Mouse (Mus musculus): ENCODE data around the gene Vav3.

Vav3 gene

GRCm38 (mm10) chr3:109578347-109578746 lies 237.9 kb downstream of the Vav3 start:
- no peak for DNase-seq (ENCODE audit: low spot score in 2 of 2)

GRCm38 (mm10) chr3:109578983-109579382 lies 238.5 kb downstream of the Vav3 start:
- DNase-seq (ENCODE audit: low spot score in 2 of 2) = no peak

GRCm38 (mm10) chr3:109585946-109586345 lies 245.5 kb downstream of the Vav3 start:
- no peak for DNase-seq (ENCODE audit: low spot score in 2 of 2)

GRCm38 (mm10) chr3:109592970-109593369 lies 252.5 kb downstream of the Vav3 start:
- no peak for DNase-seq (ENCODE audit: low spot score in 2 of 2)

GRCm38 (mm10) chr3:109596084-109596483 lies 255.6 kb downstream of the Vav3 start:
- no peak for DNase-seq (ENCODE audit: low spot score in 2 of 2)

- no peak for DNase-seq (ENCODE audit: low spot score in 2 of 2)
Measured at GRCm38 (mm10) chr3:109600699-109601451, 260.4 kb downstream of the Vav3 start.

GRCm38 (mm10) chr3:109602753-109603152 lies 262.3 kb downstream of the Vav3 start:
- no peak for DNase-seq (ENCODE audit: low spot score in 2 of 2)

- DNase-seq (ENCODE audit: low spot score in 2 of 2) = no peak
Measured at GRCm38 (mm10) chr3:109606121-109606520, 265.7 kb downstream of the Vav3 start.

GRCm38 (mm10) chr3:109621721-109622120 lies 281.3 kb downstream of the Vav3 start:
- DNase-seq (ENCODE audit: low spot score in 2 of 2) = no peak

GRCm38 (mm10) chr3:109622361-109622760 lies 281.9 kb downstream of the Vav3 start:
- DNase-seq (ENCODE audit: low spot score in 2 of 2) = no peak

- DNase-seq (ENCODE audit: low spot score in 2 of 2) = no peak
Measured at GRCm38 (mm10) chr3:109622816-109623215, 282.4 kb downstream of the Vav3 start.

GRCm38 (mm10) chr3:109623770-109624169 lies 283.3 kb downstream of the Vav3 start:
- no peak for DNase-seq (ENCODE audit: low spot score in 2 of 2)

- DNase-seq (ENCODE audit: low spot score in 2 of 2) = no peak
Measured at GRCm38 (mm10) chr3:109636045-109636444, 295.6 kb downstream of the Vav3 start.

GRCm38 (mm10) chr3:109639386-109639785 lies 298.9 kb downstream of the Vav3 start:
- no peak for DNase-seq (ENCODE audit: low spot score in 2 of 2)

GRCm38 (mm10) chr3:109640796-109641195 lies 300.3 kb downstream of the Vav3 start:
- DNase-seq (ENCODE audit: low spot score in 2 of 2) = no peak

- DNase-seq (ENCODE audit: low spot score in 2 of 2) = no peak
Measured at GRCm38 (mm10) chr3:109648242-109648641, 307.8 kb downstream of the Vav3 start.

- DNase-seq (ENCODE audit: low spot score in 2 of 2) = no peak
Measured at GRCm38 (mm10) chr3:109651479-109651878, 311.0 kb downstream of the Vav3 start.

GRCm38 (mm10) chr3:109652860-109653631 lies 312.6 kb downstream of the Vav3 start:
- no peak for DNase-seq (ENCODE audit: low spot score in 2 of 2)

- DNase-seq (ENCODE audit: low spot score in 2 of 2) = no peak
Measured at GRCm38 (mm10) chr3:109654386-109654785, 313.9 kb downstream of the Vav3 start.

GRCm38 (mm10) chr3:109671716-109672115 lies 331.3 kb downstream of the Vav3 start:
- DNase-seq (ENCODE audit: low spot score in 2 of 2) = no peak

- no peak for DNase-seq (ENCODE audit: low spot score in 2 of 2)
Measured at GRCm38 (mm10) chr3:109672925-109673324, 332.5 kb downstream of the Vav3 start.

GRCm38 (mm10) chr3:109680281-109680680 lies 339.8 kb downstream of the Vav3 start:
- DNase-seq (ENCODE audit: low spot score in 2 of 2) = no peak

GRCm38 (mm10) chr3:109681863-109682262 lies 341.4 kb downstream of the Vav3 start:
- DNase-seq (ENCODE audit: low spot score in 2 of 2) = no peak

All from spleen, postnatal 4 days (tissue).